Mouse (Mus musculus): Measurements from ENCODE around the gene AI481877. TPM values are rescaled to one million over a fixed set of nuclear protein-coding genes. Genes with fewer than 3 reads are reported as not detected.

AI481877 gene
- polyA plus RNA-seq, 1 experiment from 2014 or later: 0.05 TPM

DNA sequence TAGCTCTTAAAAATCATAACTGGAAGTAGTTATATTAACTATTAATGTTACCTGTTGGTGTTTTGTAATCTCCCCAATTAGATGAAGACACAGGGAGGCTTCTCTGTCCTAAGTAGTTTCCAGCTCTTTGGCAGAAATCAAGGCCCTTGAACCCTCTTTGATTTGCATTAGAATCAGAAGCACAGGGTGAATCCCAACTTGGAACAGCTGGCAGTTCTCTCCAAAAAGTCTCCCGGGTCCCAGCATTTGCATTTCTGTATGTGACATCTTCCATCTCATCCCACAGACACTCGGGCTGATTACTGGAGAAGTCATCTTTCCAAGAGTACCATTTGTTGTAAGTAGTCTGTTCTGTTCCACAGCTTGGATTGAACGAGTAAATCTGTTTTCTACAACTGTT is 91.6 kb downstream of the AI481877 start:
- no peaks in the 10 kb centered on the region for H3K4me1 ChIP-seq (ENCODE audit: control insufficient read depth, insufficient read depth, low read length)
- no peak overlapping the region for H3K27ac ChIP-seq (ENCODE audit: low read depth, low read length)
- no peak overlapping the region for H3K4me2 ChIP-seq (ENCODE audit: low read depth, low read length)
- H3K27me3 ChIP-seq (ENCODE audit: control insufficient read depth, insufficient read depth, low read length): no peaks in the 10 kb centered on the region
- ATAC-seq (ENCODE audit: low read depth): no peak
- H3K9me3 ChIP-seq (ENCODE audit: control insufficient read depth, low read length): no peaks in the 10 kb centered on the region
- no peak overlapping the region for H3K4me3 ChIP-seq (ENCODE audit: low read depth, low read length)
- H3K36me3 ChIP-seq (ENCODE audit: control insufficient read depth, insufficient read depth, low read length): no peaks in the 10 kb centered on the region
- 27% methylated on average over 3 of the region's 3 CpGs for WGBS
- no peak overlapping the region for H3K9ac ChIP-seq (replicated peaks; ENCODE audit: low read depth, low read length)

DNA sequence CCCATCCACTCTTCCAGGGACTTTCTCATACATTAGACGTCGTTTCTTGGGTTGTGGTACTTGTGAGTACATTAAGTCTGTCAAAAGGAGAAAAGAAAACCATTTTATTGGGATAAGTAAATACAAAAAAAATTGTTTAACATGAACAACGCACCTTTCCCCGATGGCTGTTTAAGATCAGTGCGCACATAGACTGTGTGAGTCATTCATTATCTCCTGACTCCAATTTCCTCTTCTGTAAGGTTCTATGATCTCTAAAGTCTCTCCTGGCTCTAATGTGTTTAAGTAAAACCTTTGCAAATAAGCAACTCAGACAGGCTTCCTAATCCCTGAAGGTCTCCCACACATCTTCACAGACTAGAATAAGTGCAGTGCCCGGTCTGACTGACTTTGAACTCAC is 94.9 kb downstream of the AI481877 start:
- Histone ChIP-seq H3K27me3 (ENCODE audit: control insufficient read depth, insufficient read depth, low read length) (no peaks in the 10 kb centered on the region), H3K4me1 (ENCODE audit: control insufficient read depth, insufficient read depth, low read length) (no peaks in the 10 kb centered on the region), H3K4me2 (ENCODE audit: low read depth, low read length) (no peak overlapping the region), H3K4me3 (ENCODE audit: low read depth, low read length) (no peak overlapping the region), H3K9ac (replicated peaks; ENCODE audit: low read depth, low read length) (no peak overlapping the region), H3K27ac (ENCODE audit: low read depth, low read length) (no peak overlapping the region), H3K9me3 (ENCODE audit: control insufficient read depth, low read length) (no peaks in the 10 kb centered on the region), H3K36me3 (ENCODE audit: control insufficient read depth, insufficient read depth, low read length) (peaks cover 7% of the 10 kb centered on the region; the same call in 1 of the 2 replicates)
- no peak for ATAC-seq (ENCODE audit: low read depth)
- WGBS: 94% methylated on average over 6 of the region's 6 CpGs

DNA sequence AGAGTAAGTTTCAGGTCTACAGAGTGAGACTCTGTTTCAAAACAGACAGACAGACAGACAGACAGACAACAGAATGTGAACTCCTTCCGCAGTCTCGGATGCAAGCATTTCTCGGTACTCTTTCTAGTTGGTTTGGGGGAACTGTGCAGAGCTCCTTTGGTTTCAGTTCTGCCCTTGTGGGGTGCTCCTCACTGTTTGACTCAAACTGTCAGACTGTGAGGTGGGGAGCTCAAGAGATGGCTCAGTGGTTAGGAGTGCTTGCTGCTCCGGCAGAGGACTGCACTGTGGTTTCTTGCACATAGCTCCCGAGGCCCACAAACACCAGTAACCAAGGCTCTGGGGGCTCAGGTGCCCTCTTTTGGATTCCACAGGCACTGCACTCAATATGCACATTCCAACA is 95.7 kb downstream of the AI481877 start:
- 98% methylated on average over 5 of the region's 5 CpGs for WGBS
- ATAC-seq (ENCODE audit: low read depth): no peak

DNA sequence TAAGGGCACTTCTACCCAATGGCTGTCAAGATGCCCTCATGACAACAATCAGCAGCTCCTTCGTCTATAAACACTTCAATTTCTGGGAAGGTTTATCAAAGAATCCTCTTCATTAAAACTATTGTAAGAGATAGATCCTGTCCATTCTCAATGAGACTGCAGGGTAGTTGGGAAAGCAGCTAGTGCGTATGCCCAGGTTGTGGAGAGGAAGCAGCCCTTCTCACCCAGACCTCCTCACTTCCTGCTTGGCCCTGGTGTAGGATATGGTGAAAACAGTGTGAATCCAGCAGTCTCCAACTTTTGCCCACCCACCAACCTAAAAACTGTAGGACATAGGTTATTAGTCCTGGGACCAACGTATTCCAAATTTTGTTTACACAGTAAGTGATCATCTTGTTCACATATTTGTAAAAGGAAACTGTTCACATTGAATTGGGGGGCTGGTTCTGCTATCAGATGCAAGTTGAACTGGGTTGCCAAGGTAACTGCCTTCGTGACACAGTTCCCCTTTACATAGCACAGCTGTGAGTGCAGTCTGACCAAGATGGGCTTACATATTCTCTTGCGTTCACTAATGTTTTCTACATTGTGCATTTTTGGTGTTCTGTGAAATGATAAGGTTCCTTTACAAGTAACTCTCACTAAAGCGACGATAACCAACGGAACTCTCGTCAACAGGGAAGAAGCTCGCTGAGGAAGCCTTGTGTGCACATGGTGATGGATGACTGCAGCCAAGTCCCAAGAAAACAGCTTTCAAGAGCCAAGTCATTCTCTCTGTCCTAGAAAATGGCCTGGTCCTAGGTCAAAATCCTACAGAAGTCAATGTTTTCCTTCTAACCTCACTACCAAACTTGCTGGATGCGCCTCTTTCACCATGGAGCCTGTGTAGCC is 98.1 kb downstream of the AI481877 start:
- no peaks in the 10 kb centered on the region for H3K27me3 ChIP-seq (ENCODE audit: control insufficient read depth, insufficient read depth, low read length)
- H3K9me3 ChIP-seq (ENCODE audit: control insufficient read depth, low read length): no peaks in the 10 kb centered on the region
- H3K36me3 ChIP-seq (ENCODE audit: control insufficient read depth, insufficient read depth, low read length): peaks cover 7% of the 10 kb centered on the region; the same call in 1 of the 2 replicates
- H3K4me2 ChIP-seq (ENCODE audit: low read depth, low read length): no peak overlapping the region
- H3K27ac ChIP-seq (ENCODE audit: low read depth, low read length): no peak overlapping the region
- H3K9ac ChIP-seq (replicated peaks; ENCODE audit: low read depth, low read length): no peak overlapping the region
- no peak for ATAC-seq (ENCODE audit: low read depth)
- 92% methylated on average over 11 of the region's 11 CpGs for WGBS
- H3K4me1 ChIP-seq (ENCODE audit: control insufficient read depth, insufficient read depth, low read length): no peaks in the 10 kb centered on the region
- no peak overlapping the region for H3K4me3 ChIP-seq (ENCODE audit: low read depth, low read length)

More for the DNA sequence above, 95.7 kb downstream of the AI481877 start:
- no peak overlapping the region for H3K27ac ChIP-seq (ENCODE audit: low read depth, low read length)
- no peak overlapping the region for H3K9ac ChIP-seq (replicated peaks; ENCODE audit: low read depth, low read length)
- peaks cover 7% of the 10 kb centered on the region; the same call in 1 of the 2 replicates for H3K36me3 ChIP-seq (ENCODE audit: control insufficient read depth, insufficient read depth, low read length)
- H3K4me3 ChIP-seq (ENCODE audit: low read depth, low read length): no peak overlapping the region
- H3K9me3 ChIP-seq (ENCODE audit: control insufficient read depth, low read length): no peaks in the 10 kb centered on the region
- H3K27me3 ChIP-seq (ENCODE audit: control insufficient read depth, insufficient read depth, low read length): no peaks in the 10 kb centered on the region
- H3K4me2 ChIP-seq (ENCODE audit: low read depth, low read length): no peak overlapping the region
- H3K4me1 ChIP-seq (ENCODE audit: control insufficient read depth, insufficient read depth, low read length): no peaks in the 10 kb centered on the region

DNA sequence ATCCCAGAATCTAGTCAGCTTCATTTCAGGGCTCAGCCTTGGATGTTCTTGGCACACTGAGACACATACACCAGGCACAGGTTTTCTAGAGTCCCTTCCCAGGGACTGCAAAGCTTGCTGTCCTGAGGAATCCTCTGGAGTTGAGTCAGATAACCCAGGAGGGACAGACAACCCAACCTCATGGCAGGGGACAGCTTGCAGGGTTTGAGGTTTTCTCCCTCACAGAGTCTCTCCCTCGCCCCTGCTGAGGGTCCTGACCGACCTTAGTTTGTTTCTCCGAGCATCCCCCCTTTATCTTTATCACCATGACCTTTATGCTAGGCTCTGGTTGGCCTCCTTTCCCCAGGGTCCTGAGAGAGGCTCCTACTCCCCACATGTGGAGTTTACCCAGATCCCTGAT is 101.3 kb downstream of the AI481877 start:
- Histone ChIP-seq H3K36me3 (ENCODE audit: control insufficient read depth, insufficient read depth, low read length) (peaks cover 7% of the 10 kb centered on the region; the same call in 1 of the 2 replicates), H3K9me3 (ENCODE audit: control insufficient read depth, low read length) (no peaks in the 10 kb centered on the region), H3K4me2 (ENCODE audit: low read depth, low read length) (no peak overlapping the region), H3K27ac (ENCODE audit: low read depth, low read length) (no peak overlapping the region), H3K4me1 (ENCODE audit: control insufficient read depth, insufficient read depth, low read length) (no peaks in the 10 kb centered on the region), H3K9ac (replicated peaks; ENCODE audit: low read depth, low read length) (no peak overlapping the region), H3K27me3 (ENCODE audit: control insufficient read depth, insufficient read depth, low read length) (no peaks in the 10 kb centered on the region), H3K4me3 (ENCODE audit: low read depth, low read length) (no peak overlapping the region)
- 84% methylated on average over 3 of the region's 3 CpGs for WGBS
- no peak for ATAC-seq (ENCODE audit: low read depth)

DNA sequence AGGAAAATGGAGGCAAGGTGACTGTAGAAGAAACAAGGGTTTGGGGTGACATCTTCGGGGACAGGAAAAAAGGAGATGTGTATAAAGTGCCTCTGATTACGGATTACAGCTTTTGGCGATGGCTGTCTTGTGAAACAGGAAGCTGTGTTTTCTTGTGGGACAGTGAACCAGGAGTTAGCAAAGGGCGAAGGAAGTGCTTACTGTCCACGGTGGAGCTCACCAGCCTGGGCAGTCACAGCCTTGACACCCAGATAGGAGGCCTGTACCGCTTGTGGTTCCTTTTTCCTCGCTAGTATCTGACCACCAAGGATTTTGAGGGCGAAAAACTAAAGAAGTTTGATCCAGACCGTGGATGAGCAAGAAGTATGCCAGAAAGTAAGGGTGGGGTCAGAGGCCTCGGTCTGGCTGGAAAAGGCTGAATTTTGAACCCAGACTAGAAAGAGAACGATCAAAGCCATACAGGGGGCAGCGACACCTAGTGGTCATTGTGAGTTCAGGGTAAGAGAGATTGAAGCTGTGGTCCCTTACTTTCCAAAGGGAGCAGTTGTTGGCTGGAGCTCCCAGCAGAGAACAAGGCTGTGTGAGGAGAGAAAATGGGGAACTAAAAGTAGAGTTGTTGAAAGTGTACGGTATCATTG is 102.2 kb downstream of the AI481877 start:
- ATAC-seq (ENCODE audit: low read depth): no peak; the same call in 1 of the 2 replicates
- Histone ChIP-seq H3K4me3 (ENCODE audit: low read depth, low read length) (peak overlapping the region; percentile 73; the same call in 1 of the 2 replicates), H3K9me3 (ENCODE audit: control insufficient read depth, low read length) (no peaks in the 10 kb centered on the region), H3K4me1 (ENCODE audit: control insufficient read depth, insufficient read depth, low read length) (no peaks in the 10 kb centered on the region), H3K27me3 (ENCODE audit: control insufficient read depth, insufficient read depth, low read length) (no peaks in the 10 kb centered on the region), H3K4me2 (ENCODE audit: low read depth, low read length) (peak overlapping the region; percentile 58; the same call in 1 of the 2 replicates), H3K27ac (ENCODE audit: low read depth, low read length) (no peak overlapping the region), H3K9ac (replicated peaks; ENCODE audit: low read depth, low read length) (no peak overlapping the region), H3K36me3 (ENCODE audit: control insufficient read depth, insufficient read depth, low read length) (peaks cover 7% of the 10 kb centered on the region; the same call in 1 of the 2 replicates)
- 52% methylated on average over 13 of the region's 13 CpGs for WGBS

DNA sequence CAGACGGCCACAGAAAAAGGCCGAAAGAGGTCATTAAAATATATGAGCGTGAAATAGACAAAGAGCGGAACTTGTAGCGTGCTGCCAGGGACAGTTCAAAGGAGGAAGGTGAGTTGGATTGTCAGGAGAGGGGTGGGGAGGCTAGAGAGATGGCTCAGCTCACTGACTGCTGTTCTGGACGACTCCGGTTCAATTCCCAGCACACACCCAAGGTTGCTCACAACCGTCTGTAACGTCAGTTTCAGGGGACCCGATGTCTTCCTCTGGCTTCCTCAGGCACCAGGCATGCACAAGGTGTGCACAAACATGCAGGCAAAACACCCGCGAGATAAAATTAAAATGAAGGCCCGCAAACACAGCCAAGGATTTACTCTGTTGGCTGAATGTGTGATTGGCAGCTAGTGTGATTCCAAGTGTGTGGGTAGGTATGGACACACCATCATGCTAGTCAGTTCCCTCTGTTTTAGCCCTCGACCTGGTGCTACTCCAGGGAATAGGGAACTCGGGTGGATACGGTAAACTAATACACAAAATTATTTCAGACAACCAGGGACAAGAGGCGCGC is 102.9 kb downstream of the AI481877 start:
- Histone ChIP-seq H3K9me3 (ENCODE audit: control insufficient read depth, low read length) (no peaks in the 10 kb centered on the region), H3K9ac (replicated peaks; ENCODE audit: low read depth, low read length) (peak overlapping the region; percentile 87), H3K4me2 (ENCODE audit: low read depth, low read length) (peak overlapping the region; percentile 58), H3K4me1 (ENCODE audit: control insufficient read depth, insufficient read depth, low read length) (no peaks in the 10 kb centered on the region), H3K36me3 (ENCODE audit: control insufficient read depth, insufficient read depth, low read length) (0 out of 2 replicates have a peak, but pooled peaks cover 6% of the 10 kb centered on the region), H3K27me3 (ENCODE audit: control insufficient read depth, insufficient read depth, low read length) (no peaks in the 10 kb centered on the region), H3K4me3 (ENCODE audit: low read depth, low read length) (peak overlapping the region; percentile 73), H3K27ac (ENCODE audit: low read depth, low read length) (peak overlapping the region; percentile 95)
- peak; percentile 57 for ATAC-seq (ENCODE audit: low read depth)
- WGBS: 55% methylated on average over 18 of the region's 18 CpGs

DNA sequence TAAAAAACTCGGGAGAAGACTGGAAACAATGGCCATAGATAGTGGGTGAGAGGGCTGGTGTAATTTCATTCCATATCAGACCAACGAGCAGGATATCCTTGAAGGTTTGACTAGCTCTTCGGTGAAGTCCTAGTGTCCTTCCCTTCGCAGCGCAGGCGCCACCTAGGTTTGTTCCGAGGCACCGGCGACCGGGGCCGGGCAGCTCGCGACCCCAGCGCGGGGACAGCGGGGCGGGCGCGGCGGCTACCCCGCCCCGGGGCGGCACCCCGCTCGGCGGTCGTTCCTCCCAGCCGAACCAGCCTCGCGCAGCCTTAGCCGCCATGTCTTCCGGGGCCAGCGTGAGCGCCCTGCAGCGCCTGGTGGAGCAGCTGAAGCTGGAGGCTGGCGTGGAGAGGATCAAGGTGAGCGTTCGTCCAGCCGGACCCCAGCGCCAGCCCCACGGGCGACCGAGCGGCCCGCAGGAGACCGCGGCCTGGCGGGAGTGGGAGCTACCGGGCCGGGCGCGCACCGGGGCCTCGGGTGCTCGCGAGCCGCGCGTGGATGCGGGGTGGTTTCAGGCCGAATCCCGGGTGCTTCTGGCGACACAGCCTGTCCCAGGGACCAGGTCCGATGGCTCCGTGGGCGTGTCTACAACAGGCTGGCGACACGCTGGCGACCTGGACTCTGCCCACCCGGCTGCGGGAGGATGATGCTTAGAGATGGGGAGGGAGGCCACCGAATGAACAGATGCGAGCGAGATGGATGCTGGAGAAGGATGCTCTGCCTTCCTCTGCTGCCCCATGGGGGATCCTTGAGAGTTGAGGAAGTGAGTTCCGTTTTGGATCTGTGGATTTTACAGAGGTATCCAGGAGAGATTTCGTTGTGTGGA is 103.6 kb downstream of the AI481877 start, which contains the start of gene Gng10:
Gng10 (plus strand) TSS at position 171 of the 868 bp plus-strand sequence.
- H3K4me1 ChIP-seq (ENCODE audit: control insufficient read depth, insufficient read depth, low read length): no peaks in the 10 kb centered on the region
- 8% methylated on average over 63 of the region's 76 CpGs for WGBS
- H3K9ac ChIP-seq (replicated peaks; ENCODE audit: low read depth, low read length): peak within 1 kb of the TSS; percentile 87
- peak within 1 kb of the TSS; percentile 95 for H3K27ac ChIP-seq (ENCODE audit: low read depth, low read length)
- H3K36me3 ChIP-seq (ENCODE audit: control insufficient read depth, insufficient read depth, low read length): 0 out of 2 replicates have a peak, but pooled peaks cover 2% of the 10 kb centered on the region
- peak within 1 kb of the TSS; percentile 73 for H3K4me3 ChIP-seq (ENCODE audit: low read depth, low read length)
- ATAC-seq (ENCODE audit: low read depth): peak; percentile 87
- H3K27me3 ChIP-seq (ENCODE audit: control insufficient read depth, insufficient read depth, low read length): no peaks in the 10 kb centered on the region
- peak within 1 kb of the TSS; percentile 58 for H3K4me2 ChIP-seq (ENCODE audit: low read depth, low read length)
- no peaks in the 10 kb centered on the region for H3K9me3 ChIP-seq (ENCODE audit: control insufficient read depth, low read length)

All from neural tube, embryonic 14.5 days (tissue).